Mouse (Mus musculus): ENCODE measurements around the gene Rpp14.
"Not testable (repeated sequence)": the region's sequence is repeated elsewhere in the genome, so short reads cannot be mapped to it uniquely, and the experiment has no call there.

The Rpp14 gene

GRCm38 (mm10) chr14:8114756-8115155 lies 34.6 kb downstream of the Rpp14 start:
- DNase-seq (ENCODE audit: low spot score in 2 of 2), result no peak

DNA sequence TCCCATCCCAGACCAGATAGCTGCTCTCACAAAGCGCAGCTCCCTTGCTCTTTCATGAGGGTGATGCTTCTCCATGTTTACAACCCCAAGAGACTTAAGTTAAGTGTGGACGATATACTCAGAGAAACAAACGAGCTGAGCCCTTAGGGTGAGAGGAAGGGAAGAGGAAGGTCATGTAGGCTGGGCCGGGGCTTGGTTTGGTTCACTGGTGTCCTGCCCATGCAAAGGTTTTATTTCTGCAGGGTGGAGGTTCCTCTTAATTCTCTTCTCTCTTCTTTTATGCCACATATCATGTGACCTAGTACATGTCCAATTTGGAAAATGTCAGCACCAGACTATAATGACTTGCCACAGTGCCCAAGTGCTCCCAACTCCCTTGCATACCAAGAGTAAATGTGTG lies 35.6 kb downstream of the Rpp14 start:
- no peak for DNase-seq (ENCODE audit: low spot score in 2 of 2)

DNA sequence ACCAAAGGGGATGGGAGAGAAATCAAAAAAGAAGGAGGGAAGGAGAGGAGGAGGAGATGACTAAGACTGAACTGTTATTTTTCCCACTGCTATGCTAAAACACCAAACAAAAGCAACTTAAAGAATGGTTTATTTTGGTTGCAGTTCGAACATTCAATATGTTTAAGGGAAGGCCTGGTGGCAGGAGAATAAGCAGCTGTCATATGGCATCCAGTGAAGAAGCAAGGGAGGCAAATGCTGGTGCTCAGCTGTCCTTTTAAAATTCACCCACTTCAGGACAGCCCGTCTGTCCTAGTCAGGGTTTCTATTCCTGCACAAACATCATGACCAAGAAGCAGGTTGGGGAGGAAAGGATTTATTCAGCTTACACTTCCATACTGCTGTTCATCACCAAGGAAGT lies 37.2 kb downstream of the Rpp14 start:
- DNase-seq (ENCODE audit: low spot score in 2 of 2), result no peak

- DNase-seq (ENCODE audit: low spot score in 2 of 2), result no peak
Measured at GRCm38 (mm10) chr14:8119454-8119853, 39.3 kb downstream of the Rpp14 start.

- DNase-seq (ENCODE audit: low spot score in 2 of 2), result no peak
Measured at GRCm38 (mm10) chr14:8119904-8120303, 39.7 kb downstream of the Rpp14 start.

GRCm38 (mm10) chr14:8123141-8123540 lies 43.0 kb downstream of the Rpp14 start:
- DNase-seq (ENCODE audit: low spot score in 2 of 2), result no peak

DNA sequence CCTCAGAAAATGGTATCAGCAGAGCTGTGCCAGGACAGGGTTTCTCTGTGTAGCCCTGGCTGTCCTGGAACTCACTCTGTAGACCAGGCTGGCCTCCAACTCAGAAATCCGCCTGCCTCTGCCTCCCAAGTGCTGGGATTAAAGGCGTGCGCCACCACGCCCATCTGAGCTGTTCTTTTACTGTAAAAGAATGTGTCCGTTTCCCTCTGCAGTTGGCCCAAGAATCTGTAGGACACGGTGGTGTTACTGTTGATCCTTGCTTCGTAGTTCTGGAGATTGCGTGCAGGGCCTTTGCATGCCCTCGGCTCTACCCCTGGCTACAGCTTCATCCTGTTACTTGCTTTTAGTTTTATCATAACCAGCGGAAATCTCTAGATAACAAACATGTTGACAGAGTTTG lies 43.4 kb downstream of the Rpp14 start:
- not testable (repeated sequence) for DNase-seq (ENCODE audit: low spot score in 2 of 2)

- DNase-seq (ENCODE audit: low spot score in 2 of 2), result no peak
Measured at GRCm38 (mm10) chr14:8124046-8124881, 44.1 kb downstream of the Rpp14 start.

DNA sequence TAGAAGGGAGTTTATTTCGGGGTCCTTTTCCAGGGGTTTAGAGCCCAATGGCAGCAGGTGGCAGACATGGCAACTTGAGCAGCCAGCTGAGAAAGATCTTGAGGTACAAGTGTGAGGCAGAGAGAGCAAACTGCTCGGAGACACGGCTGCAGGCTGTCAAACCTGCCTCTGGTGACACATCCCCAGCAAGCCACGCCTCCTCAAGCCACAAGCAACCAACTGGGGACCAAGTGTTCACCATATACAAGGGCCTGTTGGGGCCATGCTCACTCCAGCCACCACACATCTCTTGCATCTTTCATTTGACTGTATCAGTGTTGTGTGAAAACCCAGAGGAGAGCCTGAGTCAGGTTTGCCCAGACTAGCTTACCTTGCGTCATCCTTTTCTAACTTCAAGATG lies 47.8 kb downstream of the Rpp14 start:
- no peak for DNase-seq (ENCODE audit: low spot score in 2 of 2)

DNA sequence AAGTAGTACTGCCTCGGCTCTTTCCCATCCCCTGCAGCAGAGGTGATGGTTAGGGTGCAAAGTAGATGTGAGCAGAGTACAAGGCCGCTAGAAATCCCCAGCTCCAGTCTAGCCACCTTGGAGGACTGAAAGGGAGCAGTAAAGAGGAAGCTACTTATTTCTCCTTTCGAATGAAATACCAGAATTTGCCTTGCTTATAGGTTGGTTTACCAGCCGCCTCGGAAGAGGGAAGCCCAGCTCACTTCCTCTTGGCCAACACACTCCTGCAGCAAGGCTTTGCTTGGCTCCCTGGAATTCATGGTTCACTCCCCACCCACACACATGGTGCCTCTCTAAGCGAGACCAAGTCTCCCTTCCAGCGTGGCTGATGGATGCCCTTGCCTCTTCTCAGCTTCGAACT lies 52.6 kb downstream of the Rpp14 start:
- DNase-seq (ENCODE audit: low spot score in 2 of 2), result no peak

DNA sequence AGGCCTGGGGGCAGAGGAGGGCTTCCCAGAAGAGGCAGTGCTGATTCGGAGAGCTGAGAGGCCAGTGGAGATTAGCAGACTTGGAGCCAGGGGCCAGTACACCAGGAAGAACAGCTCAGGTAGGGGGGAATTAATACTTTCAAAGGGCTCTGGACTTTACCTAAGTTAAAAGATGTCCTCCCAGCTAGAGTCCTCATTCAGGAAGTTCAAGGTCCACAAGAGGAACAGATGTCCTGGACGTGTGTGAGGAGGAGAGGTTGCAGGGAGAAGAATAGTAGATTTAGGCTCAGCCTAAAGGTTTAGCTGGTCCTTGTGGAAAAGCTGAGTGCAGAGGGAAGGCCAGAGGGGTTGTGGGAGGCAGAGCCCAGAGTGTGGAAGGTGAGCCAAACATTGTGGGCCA lies 54.1 kb downstream of the Rpp14 start:
- no peak for DNase-seq (ENCODE audit: low spot score in 2 of 2)

DNA sequence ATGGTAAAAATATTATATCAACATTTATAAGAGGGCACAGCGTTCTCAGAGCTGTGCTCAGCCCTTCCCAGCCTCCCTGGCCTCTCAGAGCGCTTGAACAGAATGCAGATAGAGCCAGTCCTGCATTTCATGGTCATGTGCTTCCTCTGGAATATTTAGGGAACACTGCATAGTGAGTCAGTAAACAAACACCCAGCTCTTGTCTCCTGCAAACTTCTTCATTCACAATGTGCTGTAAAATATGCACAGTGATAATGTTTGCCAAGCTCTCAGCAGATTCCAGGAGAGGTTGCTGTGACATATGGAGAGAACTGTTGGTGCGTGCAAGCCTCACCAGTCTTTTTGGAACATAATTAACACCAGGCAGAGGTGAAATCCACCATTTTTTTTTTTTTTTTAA lies 55.0 kb downstream of the Rpp14 start:
- DNase-seq (ENCODE audit: low spot score in 2 of 2), result peak; percentile 45 to 55

GRCm38 (mm10) chr14:8139724-8140710 lies 59.9 kb downstream of the Rpp14 start:
- DNase-seq (ENCODE audit: low spot score in 2 of 2), result peak in 1 of 2 experiments; percentile 23

DNA sequence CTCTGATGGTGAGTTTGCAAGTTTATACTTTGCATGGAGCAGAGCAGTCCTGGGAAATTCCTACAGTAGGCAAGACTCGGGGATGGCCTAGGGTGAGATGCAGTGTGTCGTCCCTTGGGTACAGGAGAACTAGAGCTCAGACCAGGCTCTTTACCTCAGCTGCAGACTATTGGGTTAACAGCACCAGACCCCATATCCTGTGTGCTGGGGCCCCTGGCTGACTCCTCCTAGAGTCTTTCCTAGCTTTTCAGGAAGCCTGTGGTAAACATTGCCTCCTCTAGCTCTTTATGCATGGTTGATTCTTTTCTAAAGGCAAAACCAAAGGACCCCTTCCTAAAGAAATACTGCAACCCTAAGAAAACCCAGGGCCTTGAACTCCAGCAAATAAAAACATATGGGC lies 61.0 kb downstream of the Rpp14 start:
- DNase-seq (ENCODE audit: low spot score in 2 of 2), result no peak

Measured in right cerebral cortex, adult 2 months (tissue).